In the genomic region with DNA sequence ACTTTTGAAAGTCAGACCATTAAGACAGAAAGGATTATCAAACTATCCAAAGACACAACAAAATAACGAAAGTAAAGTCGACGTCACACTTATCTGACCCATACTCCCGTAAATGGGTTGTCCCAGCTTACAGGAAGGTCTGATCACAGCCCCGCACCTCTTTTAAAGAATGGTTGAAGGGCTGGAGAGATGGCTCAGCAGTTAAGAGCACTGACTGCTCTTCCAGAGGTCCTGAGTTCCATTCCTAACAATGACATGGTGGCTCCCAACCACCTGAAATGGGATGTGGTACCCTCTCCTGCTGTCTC, we compare ENCODE assay signal across 18 mouse cellular contexts. TPM values are rescaled to one million over a fixed set of nuclear protein-coding genes. Genes with fewer than 3 reads are reported as not detected.
DNase-seq lines count a peak whose midpoint lies in the region; ATAC-seq lines count a peak whose summit lies in the region.
"Had no signal": no experiment of that assay in that cellular context is flagged by ENCODE, and none has a peak within 500 bp of the region (broad histone marks: within the 10 kb centered on the region; RNA-seq: fewer than 3 reads in every experiment).

No protein-coding gene starts in this region.

- intact Hi-C loops in heart, postnatal 14 days (cut with DNase I) = no loop called here

- H3K9me3 ChIP-seq in heart, embryonic 14.5 days (ENCODE audit: control insufficient read depth, low read length) = no peaks in the 10 kb centered on the region
- H3K9me3 ChIP-seq in liver, embryonic 13.5 days (replicated peaks) = no peaks in the 10 kb centered on the region
- H3K9me3 ChIP-seq in forebrain, embryonic 15.5 days = no peaks in the 10 kb centered on the region
- H3K9me3 ChIP-seq: embryonic facial prominence, embryonic 13.5 days; lung, embryonic 15.5 days; neural tube, embryonic 12.5 days; stomach, embryonic 15.5 days had no signal

- H3K36me3 ChIP-seq in heart, embryonic 14.5 days (ENCODE audit: control insufficient read depth, insufficient read depth, low read length) = no peaks in the 10 kb centered on the region
- H3K36me3 ChIP-seq in liver, embryonic 13.5 days = no peaks in the 10 kb centered on the region
- H3K36me3 ChIP-seq in forebrain, embryonic 15.5 days = no peaks in the 10 kb centered on the region
- H3K36me3 ChIP-seq: embryonic facial prominence, embryonic 13.5 days; lung, embryonic 15.5 days; neural tube, embryonic 12.5 days; stomach, embryonic 15.5 days had no signal

- H3K27ac ChIP-seq in heart, embryonic 14.5 days (replicated peaks in 1 of 2; ENCODE audit: control insufficient read depth in 1 of 2, insufficient read depth in 1 of 2, low read depth in 2 of 2, low read length in 2 of 2) = no peak overlapping the region
- no peak overlapping the region for H3K27ac ChIP-seq in liver, embryonic 13.5 days
- H3K27ac ChIP-seq in forebrain, embryonic 15.5 days (replicated peaks) = no peak overlapping the region
- H3K27ac ChIP-seq: embryonic facial prominence, embryonic 13.5 days; kidney, postnatal 0 days; lung, embryonic 15.5 days; neural tube, embryonic 12.5 days; stomach, embryonic 15.5 days had no signal

- no peaks in the 10 kb centered on the region for H3K27me3 ChIP-seq in heart, embryonic 14.5 days (ENCODE audit: control insufficient read depth, insufficient read depth, low read length)
- H3K27me3 ChIP-seq in liver, embryonic 13.5 days = no peaks in the 10 kb centered on the region
- H3K27me3 ChIP-seq in forebrain, embryonic 15.5 days = no peaks in the 10 kb centered on the region
- H3K27me3 ChIP-seq: embryonic facial prominence, embryonic 13.5 days; lung, embryonic 15.5 days; neural tube, embryonic 12.5 days; stomach, embryonic 15.5 days had no signal

- peaks cover 2 to 18% of the 10 kb centered on the region in 2 experiments; a peak in 3 of 4 replicates for H3K4me1 ChIP-seq in heart, embryonic 14.5 days (ENCODE audit: control insufficient read depth in 2 of 2, insufficient read depth in 2 of 2, low read length in 2 of 2)
- peaks cover 26% of the 10 kb centered on the region for H3K4me1 ChIP-seq in liver, embryonic 13.5 days (replicated peaks)
- H3K4me1 ChIP-seq in forebrain, embryonic 15.5 days = no peaks in the 10 kb centered on the region
- H3K4me1 ChIP-seq: lung, embryonic 15.5 days; neural tube, embryonic 12.5 days; stomach, embryonic 15.5 days had no signal

- H3K4me2 ChIP-seq in heart, embryonic 14.5 days (ENCODE audit: low read length) = peak overlapping the region; percentile 16; the same call in 1 of the 2 replicates
- peak overlapping the region; percentile 60 for H3K4me2 ChIP-seq in liver, embryonic 13.5 days
- H3K4me2 ChIP-seq in forebrain, embryonic 15.5 days (replicated peaks) = no peak overlapping the region
- H3K4me2 ChIP-seq: embryonic facial prominence, embryonic 13.5 days; lung, embryonic 15.5 days; midbrain, embryonic 11.5 days; neural tube, embryonic 12.5 days; stomach, embryonic 15.5 days had no signal

- no peak for ATAC-seq in heart, embryonic 14.5 days (ENCODE audit: insufficient number of reproducible peaks, insufficient read depth, low FRiP score, low read depth)
- peak; percentile 45; the same call in 1 of the 2 replicates for ATAC-seq in liver, embryonic 13.5 days (ENCODE audit: low read depth)
- no peak for ATAC-seq in forebrain, embryonic 15.5 days (replicated peaks)
- ATAC-seq in granulocyte monocyte progenitor cell, adult 5-6 weeks (replicated peaks; ENCODE audit: poor library complexity, severe bottlenecking) = no peak

- no peak for DNase-seq in heart, postnatal 14 days
- peak; percentile 53 for DNase-seq in thymus, postnatal 0 days (ENCODE audit: low spot score)
- DNase-seq in thymus, postnatal 36 days = no peak
- no peak for DNase-seq in liver, embryonic 13.5 days
- DNase-seq in right cerebral cortex, adult 18-20 months = no peak
- DNase-seq: cerebellum, postnatal 36 days; gastrocnemius, postnatal 10 days; layer of hippocampus, adult 9-11 months had no signal

- H3K4me3 ChIP-seq in heart, embryonic 14.5 days (ENCODE audit: control insufficient read depth in 1 of 2, insufficient read depth in 1 of 2, low read depth in 1 of 2, low read length in 2 of 2) = no peak overlapping the region
- H3K4me3 ChIP-seq in liver, embryonic 13.5 days (replicated peaks) = peak overlapping the region; percentile 46
- H3K4me3 ChIP-seq in forebrain, embryonic 15.5 days = no peak overlapping the region
- H3K4me3 ChIP-seq: embryonic facial prominence, embryonic 13.5 days; lung, embryonic 15.5 days; neural tube, embryonic 12.5 days; stomach, embryonic 15.5 days had no signal

- H3K9ac ChIP-seq in heart, embryonic 14.5 days (ENCODE audit: low read length) = no peak overlapping the region
- peak overlapping the region; percentile 35; the same call in 1 of the 2 replicates for H3K9ac ChIP-seq in liver, embryonic 13.5 days
- H3K9ac ChIP-seq in forebrain, embryonic 15.5 days (replicated peaks) = no peak overlapping the region
- H3K9ac ChIP-seq: embryonic facial prominence, embryonic 13.5 days; lung, embryonic 15.5 days; neural tube, embryonic 12.5 days; stomach, embryonic 15.5 days had no signal

- 63% methylated on average over 5 of the region's 5 CpGs for WGBS in heart, embryonic 14.5 days
- WGBS in liver, embryonic 13.5 days (ENCODE audit: insufficient replicate concordance) = 17% methylated on average over 5 of the region's 5 CpGs
- WGBS in forebrain, embryonic 15.5 days = 91% methylated on average over 5 of the region's 5 CpGs

RNA-seq across cellular contexts. Expression of gene Cytip, which starts 39.3 kb away (rescaled TPM):
- polyA plus RNA-seq in heart, embryonic 14.5 days (2014; fragmentation: Nextera tagmentation; extraction: Ambion mirVana) = 0.47 and 0.94 TPM in 2 replicates
- total RNA-seq in heart, postnatal 14 days (2021) = 1 to 10 TPM; 1.1 to 4.7 TPM
- polyA plus RNA-seq in thymus, postnatal 0 days (2015; fragmentation: Nextera tagmentation; extraction: Ambion mirVana) = 117 and 125 TPM in 2 replicates
- 1.6 and 2.5 TPM in 2 replicates for polyA plus RNA-seq in liver, embryonic 13.5 days (2015; fragmentation: Nextera tagmentation; extraction: Ambion mirVana)
- polyA plus RNA-seq in forebrain, embryonic 15.5 days (2015; fragmentation: Nextera tagmentation; extraction: Ambion mirVana) = 0.09 TPM in 1 of 2 replicates, not detected in the other
- 7.4 and 15.5 TPM in 2 replicates for total RNA-seq in granulocyte monocyte progenitor cell, adult 5-6 weeks (2014; fragmentation: Nextera tagmentation)
- total RNA-seq in granulocyte monocyte progenitor cell, adult 5-6 weeks (2017) = 27.2 and 47.7 TPM in 2 replicates
- total RNA-seq: left cerebral cortex, postnatal 36 days had no signal

Comparison
In these comparisons a context has a peak if more than half of its experiments do, and no peak if none do; other contexts are left out.
1. RNA of gene Cytip, which starts 39.3 kb away (polyA plus RNA-seq): 117 to 125 TPM in thymus, postnatal 0 days; 1.6 to 2.5 TPM in liver, embryonic 13.5 days, 0.47 to 0.94 TPM in heart, embryonic 14.5 days and 0.09 TPM in forebrain, embryonic 15.5 days; every median in the first group is over 10 times any median in the second.